Comparison of ENCODE assay signal across 10 mouse cellular contexts in the genomic region with DNA sequence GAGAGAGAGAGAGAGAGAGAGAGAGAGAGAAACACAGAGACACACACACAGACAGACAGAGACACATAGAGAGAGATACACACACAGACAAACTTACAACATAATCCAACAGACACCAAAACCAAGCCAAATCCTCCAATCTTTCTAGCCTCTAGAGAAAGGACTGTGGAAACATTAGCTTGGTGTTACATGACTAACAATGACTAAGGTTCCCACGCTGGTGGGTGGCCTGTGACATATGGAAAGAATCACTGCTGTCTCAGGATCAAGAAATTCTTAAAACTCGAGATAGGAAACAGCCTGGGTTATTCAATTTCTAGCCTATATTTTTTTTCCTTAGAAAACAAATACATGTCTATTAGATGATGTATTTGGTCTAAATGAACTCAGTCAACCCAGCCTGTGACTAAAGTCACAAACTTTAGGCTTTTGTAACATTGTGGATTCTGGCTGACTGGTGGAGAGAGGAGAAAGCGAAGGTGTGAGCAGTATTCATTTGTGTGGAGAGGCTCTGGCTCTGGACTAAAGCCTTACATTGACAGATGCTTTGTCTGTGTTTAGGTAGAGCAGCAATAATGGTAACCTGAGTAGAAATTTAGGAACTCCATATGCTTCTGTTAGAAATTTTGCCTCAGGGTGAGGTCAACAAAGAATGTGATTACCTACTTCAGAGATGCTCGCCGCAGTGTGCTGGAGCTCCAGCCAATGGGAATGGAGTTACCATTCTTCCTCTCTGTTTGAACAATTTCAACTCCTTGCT.
DNase-seq lines count a peak whose midpoint lies in the region; ATAC-seq and TF ChIP-seq lines count a peak whose summit lies in the region.
"Had no signal": no experiment of that assay in that cellular context is flagged by ENCODE, and none has a peak within 500 bp of the region (broad histone marks: within the 10 kb centered on the region; RNA-seq: fewer than 3 reads in every experiment).

No protein-coding gene starts in this region.

- no peak overlapping the region for H3K4me3 ChIP-seq in liver, embryonic 15.5 days (replicated peaks)
- H3K4me3 ChIP-seq in liver, embryonic 11.5 days (ENCODE audit: low read depth, low read length), result no peak overlapping the region
- H3K4me3 ChIP-seq in embryonic facial prominence, embryonic 11.5 days (ENCODE audit: low read depth, low read length), result no peak overlapping the region
- no peak overlapping the region for H3K4me3 ChIP-seq in limb, embryonic 14.5 days (replicated peaks; ENCODE audit: low read length)
- H3K4me3 ChIP-seq: midbrain, embryonic 13.5 days had no signal

- DNase-seq in heart, adult 11 months, result peak; percentile 93
- no peak for DNase-seq in heart, adult 8-10 months (ENCODE audit: low spot score)
- DNase-seq in liver, embryonic 11.5 days (ENCODE audit: low spot score), result no peak
- DNase-seq in embryonic facial prominence, embryonic 11.5 days (ENCODE audit: low spot score), result peak; percentile 62
- DNase-seq in limb, embryonic 14.5 days (ENCODE audit: low spot score), result peak; percentile 47
- DNase-seq in adrenal gland, adult 2 months, result no peak
- no peak for DNase-seq in spleen, adult 18-20 months
- DNase-seq: cerebellum, postnatal 25 days had no signal

- H3K9me3 ChIP-seq in liver, embryonic 15.5 days (replicated peaks), result no peaks in the 10 kb centered on the region
- H3K9me3 ChIP-seq in liver, embryonic 11.5 days (ENCODE audit: control insufficient read depth, low read length), result no peaks in the 10 kb centered on the region
- H3K9me3 ChIP-seq in embryonic facial prominence, embryonic 11.5 days (replicated peaks; ENCODE audit: control insufficient read depth, low read length), result no peaks in the 10 kb centered on the region
- H3K9me3 ChIP-seq in limb, embryonic 14.5 days (ENCODE audit: control insufficient read depth, low read length), result no peaks in the 10 kb centered on the region
- H3K9me3 ChIP-seq: midbrain, embryonic 13.5 days had no signal

- no peak overlapping the region for H3K4me2 ChIP-seq in liver, embryonic 15.5 days
- H3K4me2 ChIP-seq in liver, embryonic 11.5 days, result no peak overlapping the region
- no peak overlapping the region for H3K4me2 ChIP-seq in embryonic facial prominence, embryonic 11.5 days (ENCODE audit: low read depth, low read length)
- no peak overlapping the region for H3K4me2 ChIP-seq in limb, embryonic 14.5 days (replicated peaks; ENCODE audit: low read depth, low read length, severe bottlenecking)
- H3K4me2 ChIP-seq: midbrain, embryonic 13.5 days had no signal

- no peaks in the 10 kb centered on the region for H3K36me3 ChIP-seq in liver, embryonic 15.5 days (replicated peaks)
- H3K36me3 ChIP-seq in liver, embryonic 11.5 days (ENCODE audit: control insufficient read depth, insufficient read depth, low read length), result no peaks in the 10 kb centered on the region
- H3K36me3 ChIP-seq in embryonic facial prominence, embryonic 11.5 days (replicated peaks; ENCODE audit: control insufficient read depth, insufficient read depth, low read depth, low read length), result no peaks in the 10 kb centered on the region
- no peaks in the 10 kb centered on the region for H3K36me3 ChIP-seq in limb, embryonic 14.5 days (ENCODE audit: control insufficient read depth, insufficient read depth, low read length)
- H3K36me3 ChIP-seq: midbrain, embryonic 13.5 days had no signal

- TF ChIP-seq POLR2A in limb, embryonic 14.5 days (IDR thresholded peaks at IDR 0.05; ENCODE audit: borderline replicate concordance, extremely low read depth, insufficient read depth, insufficient read length), result no peak

- H3K4me1 ChIP-seq in liver, embryonic 15.5 days (replicated peaks), result no peaks in the 10 kb centered on the region; the same call in 1 of the 2 replicates
- H3K4me1 ChIP-seq in liver, embryonic 11.5 days (replicated peaks; ENCODE audit: control insufficient read depth, insufficient read depth, low read length), result no peaks in the 10 kb centered on the region
- H3K4me1 ChIP-seq in embryonic facial prominence, embryonic 11.5 days (ENCODE audit: control insufficient read depth, insufficient read depth, low read length), result no peaks in the 10 kb centered on the region
- no peaks in the 10 kb centered on the region for H3K4me1 ChIP-seq in limb, embryonic 14.5 days (ENCODE audit: control insufficient read depth, insufficient read depth, low read length)
- H3K4me1 ChIP-seq: midbrain, embryonic 13.5 days had no signal

- ATAC-seq in liver, embryonic 15.5 days (ENCODE audit: insufficient read depth), result no peak
- no peak for ATAC-seq in liver, embryonic 11.5 days (replicated peaks; ENCODE audit: low FRiP score)
- peak; percentile 73; the same call in 1 of the 2 replicates for ATAC-seq in embryonic facial prominence, embryonic 11.5 days (replicated peaks; ENCODE audit: insufficient number of reproducible peaks, low FRiP score, low TSS enrichment, low read depth)
- 0 out of 2 replicates have a peak, but pooled peaks have one; percentile 34 for ATAC-seq in limb, embryonic 14.5 days (ENCODE audit: low FRiP score, low read depth)
- ATAC-seq: midbrain, embryonic 13.5 days had no signal

- no peaks in the 10 kb centered on the region for H3K27me3 ChIP-seq in liver, embryonic 15.5 days
- no peaks in the 10 kb centered on the region for H3K27me3 ChIP-seq in liver, embryonic 11.5 days (replicated peaks; ENCODE audit: control insufficient read depth, insufficient read depth, low read length)
- no peaks in the 10 kb centered on the region for H3K27me3 ChIP-seq in embryonic facial prominence, embryonic 11.5 days (ENCODE audit: control insufficient read depth, insufficient read depth, low read length)
- no peaks in the 10 kb centered on the region for H3K27me3 ChIP-seq in limb, embryonic 14.5 days (ENCODE audit: control insufficient read depth, insufficient read depth, low read length)
- H3K27me3 ChIP-seq: midbrain, embryonic 13.5 days had no signal

- H3K9ac ChIP-seq in liver, embryonic 15.5 days, result no peak overlapping the region
- H3K9ac ChIP-seq in liver, embryonic 11.5 days (ENCODE audit: low read depth, low read length), result no peak overlapping the region
- no peak overlapping the region for H3K9ac ChIP-seq in embryonic facial prominence, embryonic 11.5 days (replicated peaks; ENCODE audit: low read length)
- H3K9ac ChIP-seq in limb, embryonic 14.5 days (ENCODE audit: low read depth, low read length, severe bottlenecking), result no peak overlapping the region
- H3K9ac ChIP-seq: midbrain, embryonic 13.5 days had no signal

- WGBS in liver, embryonic 15.5 days (ENCODE audit: insufficient replicate concordance), result 51% methylated on average over 5 of the region's 5 CpGs
- WGBS in liver, embryonic 11.5 days, result 64% methylated on average over 5 of the region's 5 CpGs
- WGBS in embryonic facial prominence, embryonic 11.5 days, result 23% methylated on average over 5 of the region's 5 CpGs
- WGBS in limb, embryonic 14.5 days, result 35% methylated on average over 5 of the region's 5 CpGs

- H3K27ac ChIP-seq in liver, embryonic 15.5 days (replicated peaks), result peak overlapping the region; percentile 62
- H3K27ac ChIP-seq in liver, embryonic 11.5 days (ENCODE audit: low read depth, low read length), result no peak overlapping the region
- no peak overlapping the region for H3K27ac ChIP-seq in embryonic facial prominence, embryonic 11.5 days (replicated peaks; ENCODE audit: low read depth, low read length)
- no peak overlapping the region; the same call in 1 of the 2 replicates for H3K27ac ChIP-seq in limb, embryonic 14.5 days (replicated peaks; ENCODE audit: low read depth, low read length)
- H3K27ac ChIP-seq: midbrain, embryonic 13.5 days had no signal

Comparison
In these comparisons a context has a peak if more than half of its experiments do, and no peak if none do; other contexts are left out.
1. DNase-seq: peak in heart, adult 11 months (single experiment), embryonic facial prominence, embryonic 11.5 days (single experiment) and limb, embryonic 14.5 days (single experiment); none in heart, adult 8-10 months (single experiment), liver, embryonic 11.5 days (single experiment), adrenal gland, adult 2 months (single experiment) and spleen, adult 18-20 months (0 of 2).
2. ATAC-seq: peak in embryonic facial prominence, embryonic 11.5 days (single experiment) and limb, embryonic 14.5 days (single experiment); none in liver, embryonic 15.5 days (single experiment) and liver, embryonic 11.5 days (single experiment).